Mouse (Mus musculus) kidney, adult 11 months (tissue): ENCODE results near the gene Pum1.
"Not testable (repeated sequence)": the region's sequence is repeated elsewhere in the genome, so short reads cannot be mapped to it uniquely, and the experiment has no call there.

Source experiments
- DNase-seq: peaks from one replicate; pipeline ENCODE4 v3.0.0; 2022

Pum1 gene

DNA sequence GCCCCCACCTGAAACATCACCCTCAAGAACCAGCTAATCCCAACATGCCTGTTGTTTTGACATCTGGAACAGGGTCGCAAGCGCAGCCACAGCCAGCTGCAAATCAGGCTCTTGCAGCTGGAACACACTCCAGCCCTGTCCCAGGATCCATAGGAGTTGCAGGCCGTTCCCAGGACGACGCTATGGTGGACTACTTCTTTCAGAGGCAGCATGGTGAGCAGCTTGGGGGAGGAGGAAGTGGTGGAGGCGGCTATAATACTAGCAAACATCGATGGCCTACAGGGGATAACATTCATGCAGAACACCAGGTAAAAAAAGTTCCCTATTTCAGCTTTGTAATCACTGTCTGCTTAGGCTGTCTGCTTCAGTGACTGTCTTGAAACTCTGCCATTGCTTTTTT is 5.9 kb downstream of the Pum1 start:
- DNase-seq, result no peak

GRCm38 (mm10) chr4:130670023-130670422 is 6.9 kb downstream of the Pum1 start:
- DNase-seq, result not testable (repeated sequence)

DNA sequence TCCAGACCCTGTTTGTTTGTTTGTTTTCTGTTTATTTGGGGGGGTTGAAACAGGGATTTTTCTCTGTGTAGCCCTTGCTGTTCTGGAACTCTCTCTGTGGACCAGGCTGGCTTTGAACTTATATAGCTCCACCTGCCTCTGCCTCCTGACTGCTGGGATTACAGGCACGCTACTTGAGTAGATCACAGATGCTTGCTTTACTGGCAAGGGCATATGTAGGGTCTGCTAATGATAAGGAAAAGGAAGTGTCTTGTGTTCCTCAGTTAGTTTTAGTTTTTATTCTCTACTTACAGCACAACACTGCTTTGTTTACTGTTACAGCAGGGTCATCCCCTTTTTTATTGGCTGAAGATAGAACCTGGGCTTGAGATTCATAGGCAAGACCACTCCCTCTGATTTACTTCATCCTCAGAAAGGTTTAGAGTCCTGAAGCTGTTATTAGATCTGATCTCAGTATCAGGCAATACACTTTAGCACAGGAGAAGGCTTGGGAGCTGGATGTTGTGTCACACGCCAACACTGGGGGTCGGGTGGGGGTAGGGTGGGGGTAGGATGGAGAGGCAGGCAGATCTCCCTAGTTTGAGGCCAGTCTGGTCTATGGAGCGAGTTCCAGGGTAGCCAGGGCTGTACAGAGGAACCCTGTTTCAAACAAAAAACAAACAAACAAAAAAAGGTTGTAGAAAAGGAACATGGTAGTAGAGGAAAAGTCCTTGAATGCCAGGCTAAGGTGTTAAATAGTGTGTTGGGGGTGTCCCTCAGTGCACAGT is 8.1 kb downstream of the Pum1 start:
- no peak for DNase-seq

DNA sequence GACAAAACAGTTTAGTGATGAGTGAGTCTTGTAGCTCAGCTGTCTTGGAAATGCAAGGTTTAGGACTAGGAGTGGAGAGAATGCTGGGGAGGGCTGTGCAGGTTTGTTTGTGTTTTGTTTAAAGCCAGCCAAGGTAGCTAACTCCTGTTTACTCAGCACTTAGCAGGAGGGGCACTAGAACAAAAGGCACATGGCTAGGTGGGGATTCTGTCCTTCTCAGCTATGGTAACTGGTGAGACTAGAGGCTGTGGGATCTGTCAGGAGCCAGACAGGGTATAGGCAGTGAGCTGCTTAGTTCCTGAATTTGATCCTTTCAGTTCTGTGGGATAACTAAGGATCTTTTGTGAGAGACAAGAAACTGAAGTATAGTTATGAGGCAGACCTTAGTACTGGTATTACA is 9.0 kb downstream of the Pum1 start:
- no peak for DNase-seq

- no peak for DNase-seq
Measured at GRCm38 (mm10) chr4:130676746-130677145, 13.6 kb downstream of the Pum1 start.

- no peak for DNase-seq
Measured at GRCm38 (mm10) chr4:130678149-130678548, 15.0 kb downstream of the Pum1 start.

DNA sequence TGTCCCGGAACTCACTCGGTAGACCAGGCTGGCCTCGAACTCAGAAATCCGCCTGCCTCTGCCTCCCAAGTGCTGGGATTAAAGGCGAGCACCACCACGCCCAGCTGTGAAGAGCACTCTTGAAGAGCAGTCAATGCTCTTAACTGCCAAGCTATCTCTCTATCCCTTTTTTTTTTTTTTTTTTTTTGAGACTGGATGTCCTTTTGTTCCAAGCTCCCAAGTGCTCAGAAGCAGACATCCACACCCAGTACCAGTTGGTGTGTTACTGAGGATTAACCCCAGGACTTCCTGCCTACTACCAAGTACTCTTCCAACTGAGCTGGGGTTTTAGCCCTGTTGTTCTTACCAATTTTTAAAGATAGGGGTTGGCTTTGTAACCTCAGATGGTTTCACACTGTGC is 17.6 kb downstream of the Pum1 start:
- DNase-seq, result no peak

GRCm38 (mm10) chr4:130683051-130683450 is 19.9 kb downstream of the Pum1 start:
- DNase-seq, result not testable (repeated sequence)

DNA sequence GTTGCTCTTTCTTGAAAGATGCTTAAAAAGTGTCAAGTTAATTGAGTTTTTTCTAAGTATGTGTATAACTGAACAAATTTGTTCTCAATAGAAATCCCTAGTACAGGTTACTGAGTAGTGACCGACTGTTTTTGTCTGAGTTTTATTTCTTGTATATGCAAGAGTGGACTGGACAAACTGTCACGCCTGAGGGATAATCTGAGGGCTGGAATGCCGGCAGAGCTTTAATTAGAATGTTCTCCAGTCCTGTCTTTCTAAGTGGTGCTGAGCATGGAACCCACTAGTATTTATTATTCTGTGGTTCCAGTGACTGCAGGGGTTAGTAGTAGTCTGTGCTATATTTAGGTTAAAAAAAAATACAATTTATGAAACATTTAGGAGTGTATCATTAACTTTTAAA is 30.8 kb downstream of the Pum1 start:
- DNase-seq, result peak; percentile 25

DNA sequence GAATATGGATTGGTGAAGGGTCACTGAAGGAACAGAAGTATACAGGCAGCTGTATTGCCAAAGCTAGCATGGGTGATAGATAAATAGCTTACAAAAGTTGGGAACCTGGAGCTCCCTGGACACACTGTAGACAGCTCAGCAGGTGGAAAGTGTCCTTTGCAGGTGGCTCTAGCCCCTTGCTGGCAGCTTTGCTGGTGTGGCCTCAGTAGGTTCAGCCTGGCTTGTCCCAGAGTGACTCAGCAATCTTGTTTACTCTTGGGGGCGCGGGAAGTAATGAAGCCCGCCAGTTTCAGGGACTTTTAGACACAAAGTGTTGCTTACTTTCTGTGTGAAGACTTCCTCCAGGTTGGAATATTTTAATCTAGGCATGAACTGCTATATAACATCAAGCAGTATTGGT is 31.9 kb downstream of the Pum1 start:
- no peak for DNase-seq

- no peak for DNase-seq
Measured at GRCm38 (mm10) chr4:130701061-130701460, 37.9 kb downstream of the Pum1 start.

GRCm38 (mm10) chr4:130702835-130703535 is 39.9 kb downstream of the Pum1 start:
- DNase-seq, result no peak

DNA sequence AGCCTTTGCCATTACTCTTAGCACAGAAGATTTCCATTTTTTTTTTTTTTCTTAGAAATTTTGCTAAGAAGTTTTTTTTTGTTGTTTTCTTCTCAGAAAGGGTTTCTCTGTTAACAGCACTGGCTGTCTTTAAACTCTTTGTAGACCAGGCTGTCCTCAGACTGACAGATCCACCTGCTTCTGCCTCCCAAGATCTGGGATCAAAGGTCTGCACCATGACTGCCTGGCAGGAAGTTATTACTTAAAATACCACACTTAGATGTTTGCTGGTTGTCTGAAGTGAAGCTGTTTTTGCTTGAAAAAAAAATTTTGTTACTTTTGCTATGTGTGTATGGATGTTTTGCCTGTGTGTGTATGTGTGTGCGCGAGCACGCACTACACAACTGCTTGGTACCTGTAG is 40.5 kb downstream of the Pum1 start:
- no peak for DNase-seq

DNA sequence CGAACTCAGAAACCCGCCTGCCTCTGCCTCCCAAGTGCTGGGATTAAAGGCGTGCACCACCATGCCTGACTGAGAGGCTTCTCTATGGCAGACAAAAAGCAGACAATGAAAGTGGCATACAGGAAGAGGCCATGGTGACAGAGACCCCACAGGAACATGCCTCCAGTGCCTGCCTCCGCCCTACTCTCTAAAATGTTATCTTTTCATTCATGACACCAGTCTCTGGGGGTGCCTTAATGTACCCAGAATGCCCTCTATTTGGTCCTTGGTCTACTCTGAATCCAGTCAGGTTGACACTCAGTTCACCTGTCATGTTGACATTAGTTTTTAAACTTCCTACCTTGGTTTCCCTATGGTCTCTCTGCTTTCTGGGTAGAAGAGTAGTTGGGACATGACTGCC is 41.5 kb downstream of the Pum1 start:
- no peak for DNase-seq

- peak; percentile 40 for DNase-seq
Measured at GRCm38 (mm10) chr4:130706215-130707000, 43.3 kb downstream of the Pum1 start.

GRCm38 (mm10) chr4:130711353-130711848 is 48.3 kb downstream of the Pum1 start:
- DNase-seq, result no peak

- no peak for DNase-seq
Measured at GRCm38 (mm10) chr4:130712341-130712740, 49.2 kb downstream of the Pum1 start.

DNA sequence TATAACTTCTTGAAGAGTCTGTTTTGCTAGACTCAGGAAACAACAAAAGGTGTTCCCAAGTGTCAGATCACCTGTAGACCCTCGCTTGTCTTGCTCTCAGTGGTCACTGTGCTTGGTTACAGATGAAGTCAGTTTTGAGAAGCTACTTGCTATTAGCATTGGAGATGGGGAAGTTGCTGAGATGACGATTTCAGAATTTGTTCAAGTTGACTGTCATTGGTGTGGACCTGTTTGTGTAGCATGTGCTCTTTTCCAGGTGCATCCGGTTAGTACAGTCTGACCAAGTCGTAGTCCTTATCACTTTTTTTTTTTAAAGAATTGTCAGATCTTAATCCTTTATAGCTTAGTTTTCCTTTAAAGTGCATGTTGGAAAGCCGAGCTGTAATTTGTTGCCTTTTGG is 50.3 kb downstream of the Pum1 start:
- DNase-seq, result no peak

DNA sequence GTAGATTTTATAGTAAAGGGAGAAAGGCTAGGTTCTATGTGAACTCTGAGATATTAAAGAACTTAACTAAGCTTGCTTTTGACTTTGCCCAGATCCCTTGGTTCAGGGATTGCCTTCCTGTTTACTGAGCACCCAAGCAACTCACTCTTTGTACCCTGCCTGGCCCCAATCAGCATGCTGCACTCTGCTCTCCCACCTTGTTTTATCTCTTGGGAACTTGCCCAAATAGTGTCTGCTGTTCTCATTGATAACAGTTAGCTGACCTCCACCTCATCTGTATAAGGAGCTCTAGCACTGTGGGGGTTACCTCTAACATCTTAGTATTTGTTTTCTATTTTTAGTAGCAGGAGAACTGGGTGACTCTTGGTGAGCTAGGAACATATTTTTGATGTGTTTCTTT is 52.0 kb downstream of the Pum1 start:
- DNase-seq, result peak; percentile 52

- no peak for DNase-seq
Measured at GRCm38 (mm10) chr4:130715623-130716022, 52.5 kb downstream of the Pum1 start.

GRCm38 (mm10) chr4:130719348-130719747 is 56.2 kb downstream of the Pum1 start:
- no peak for DNase-seq

GRCm38 (mm10) chr4:130722607-130723006 is 59.5 kb downstream of the Pum1 start:
- DNase-seq, result no peak

DNA sequence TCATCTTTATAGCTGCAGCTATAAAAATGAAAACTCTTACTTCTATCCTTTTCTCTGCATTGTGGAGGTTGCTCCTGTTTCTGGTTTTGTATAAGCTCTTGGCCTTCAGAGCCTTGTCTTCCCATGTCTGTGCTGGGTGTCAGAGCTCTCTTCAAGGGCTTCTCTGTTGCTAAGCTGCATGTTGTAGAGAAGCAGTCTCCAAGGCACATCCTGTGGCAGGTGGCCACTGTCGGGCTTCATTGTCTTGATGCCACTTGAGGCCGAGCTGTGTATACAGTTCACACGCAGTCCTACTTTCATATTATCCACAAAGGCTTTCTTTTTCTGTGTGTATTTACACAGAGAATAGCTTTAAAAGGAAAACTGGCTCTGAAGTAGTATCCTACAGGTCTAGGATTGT is 63.0 kb downstream of the Pum1 start:
- DNase-seq, result no peak

- no peak for DNase-seq
Measured at GRCm38 (mm10) chr4:130735957-130736356, 72.8 kb downstream of the Pum1 start.
